Mouse (Mus musculus) cerebellum, adult 11-12 months (tissue): ENCODE measurements around the gene Olfr820.
"Not testable (repeated sequence)": the region's sequence is repeated elsewhere in the genome, so short reads cannot be mapped to it uniquely, and the experiment has no call there.

Experiments
- DNase-seq: peaks from one replicate; pipeline ENCODE4 v3.0.0; 2022

The Olfr820 gene

GRCm38 (mm10) chr10:130012321-130012720, at the start of gene Olfr820:
TSS of gene Olfr820 (plus strand) at chr10:130012621.
- DNase-seq: no peak

DNA sequence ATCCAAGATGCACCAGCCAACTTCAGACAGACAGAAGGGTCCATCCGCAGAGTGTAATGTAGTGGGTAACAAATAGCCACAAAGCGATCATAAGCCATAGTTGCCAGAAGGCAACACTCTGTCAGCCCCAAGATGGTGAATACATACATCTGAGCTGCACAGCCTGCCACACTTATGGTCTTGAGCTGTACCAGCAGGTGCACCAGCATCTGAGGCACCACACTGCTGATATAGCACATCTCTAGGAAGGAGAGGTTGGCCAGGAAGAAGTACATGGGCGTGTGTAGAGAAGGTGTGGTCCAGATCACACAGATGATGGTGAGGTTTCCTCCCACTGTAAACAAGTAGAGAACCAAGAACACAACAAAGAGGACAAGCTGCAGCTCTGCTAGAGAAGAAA, 46.2 kb upstream of the Olfr820 start:
- not testable (repeated sequence) for DNase-seq

GRCm38 (mm10) chr10:129967166-129967565, 45.3 kb upstream of the Olfr820 start, which contains the start of gene Olfr819:
TSS of gene Olfr819 (minus strand) at chr10:129967266.
- not testable (repeated sequence) for DNase-seq

GRCm38 (mm10) chr10:129972994-129973393, 39.4 kb upstream of the Olfr820 start:
- not testable (repeated sequence) for DNase-seq

DNA sequence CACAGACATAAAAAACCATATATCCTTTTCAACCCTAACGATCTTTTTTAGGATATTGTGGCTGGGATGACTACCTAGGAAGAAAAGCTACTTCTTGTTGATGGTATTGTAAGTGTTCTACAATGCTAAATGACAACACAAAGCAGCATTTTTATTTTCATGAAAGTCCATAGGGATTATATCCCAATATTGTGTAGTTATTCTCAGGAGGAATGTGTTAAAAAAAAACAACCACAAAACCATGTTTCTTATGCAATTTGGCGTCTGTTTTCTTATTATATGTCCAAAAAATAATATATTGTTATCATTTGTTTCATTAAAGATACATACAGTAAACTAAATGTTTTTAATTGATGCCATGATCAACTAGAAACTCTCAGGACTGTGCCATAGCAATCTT, 36.4 kb upstream of the Olfr820 start, which contains the start of gene Olfr247:
Olfr247 (minus strand) TSS at position 101 of the 400 bp plus-strand sequence.
- not testable (repeated sequence) for DNase-seq

DNA sequence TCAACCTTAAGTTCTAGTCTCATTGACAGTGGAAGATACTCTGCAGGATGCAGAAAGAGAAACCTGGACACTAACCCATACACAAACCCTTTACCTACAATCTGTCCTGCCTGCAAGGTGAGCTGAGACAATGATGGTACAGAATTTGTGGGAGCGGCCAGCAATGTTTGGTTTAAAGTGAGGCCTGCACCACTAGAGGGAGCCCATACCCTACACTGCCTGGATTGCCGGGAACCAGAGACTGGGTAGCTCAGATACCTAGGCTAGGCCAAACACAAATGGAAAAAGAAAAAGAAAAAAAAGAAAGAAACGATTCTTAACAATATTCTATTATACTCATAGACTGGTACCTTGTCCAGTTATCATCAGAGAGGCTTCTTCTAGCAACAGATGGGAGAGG, 30.6 kb upstream of the Olfr820 start:
- DNase-seq: not testable (repeated sequence)

GRCm38 (mm10) chr10:129984962-129985361, 27.5 kb upstream of the Olfr820 start, which contains the start of gene Gm10310:
TSS of gene Gm10310 (minus strand) at chr10:129985062.
- not testable (repeated sequence) for DNase-seq

GRCm38 (mm10) chr10:130004104-130004503, 8.3 kb upstream of the Olfr820 start:
- not testable (repeated sequence) for DNase-seq

DNA sequence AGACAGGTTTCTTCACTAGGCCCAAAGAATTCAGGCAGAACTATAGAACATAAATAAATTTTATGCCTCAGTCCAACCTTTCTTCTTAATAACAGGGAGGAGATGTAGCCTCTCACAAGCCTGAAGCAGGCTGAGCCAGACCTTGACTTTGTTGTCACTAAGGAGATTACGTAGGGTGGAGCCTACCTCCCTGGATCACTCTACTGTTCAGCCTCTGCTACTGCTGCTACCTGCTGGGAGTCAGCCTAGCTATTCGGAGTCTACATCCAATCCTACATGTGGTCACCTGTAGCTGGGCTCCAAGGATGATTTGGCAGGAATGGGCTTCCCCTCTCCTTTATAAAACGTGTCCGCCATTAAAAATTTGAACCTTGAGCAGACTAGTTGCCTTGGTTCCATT, 7.1 kb upstream of the Olfr820 start:
- DNase-seq: not testable (repeated sequence)

- no peak for DNase-seq
Measured at GRCm38 (mm10) chr10:130030048-130030447, 17.6 kb downstream of the Olfr820 start, which contains the start of gene Olfr821. TSS of gene Olfr821 (plus strand) at chr10:130030348.

DNA sequence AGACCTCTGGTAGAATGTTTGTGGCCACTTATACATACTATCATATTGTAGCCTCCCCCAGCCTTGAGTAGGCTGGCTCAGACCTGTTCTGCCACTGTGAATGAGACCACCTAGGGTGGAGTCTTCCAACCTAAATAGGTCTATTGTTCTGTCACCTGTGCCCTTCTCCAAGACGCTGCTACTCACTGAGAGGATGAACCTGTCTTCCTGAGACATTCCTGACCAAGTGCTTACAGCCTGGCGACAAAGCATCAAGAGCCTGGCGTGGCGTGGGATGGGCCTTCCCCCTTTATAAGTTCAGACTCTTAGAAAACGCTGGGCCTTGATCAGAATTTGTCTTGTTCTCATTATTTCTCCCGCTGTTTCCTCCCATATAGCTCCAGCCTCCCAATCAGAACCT, 24.7 kb downstream of the Olfr820 start:
- no peak for DNase-seq
